Mouse (Mus musculus) forebrain, postnatal 0 days (tissue): Measurements from ENCODE around the gene Chd2. TPM values are rescaled to one million over a fixed set of nuclear protein-coding genes. Genes with fewer than 3 reads are reported as not detected.
A peak's percentile ranks its signal among the peaks of the same experiment; 100 is the strongest.

Source experiments
- ATAC-seq: fragments of 200-750 bp; cut with Nextera tagmentation; 2 replicates; pipeline ENCODE4 v1.8.0; 2017; ENCODE audit warnings: mild to moderate bottlenecking, moderate library complexity
- DNase-seq: peaks from one replicate; pipeline ENCODE4 v3.0.0-alpha.2; 2015
- H3K27ac ChIP-seq: fragments of 300-500 bp; sonication (generic); 2 replicates; pipeline ENCODE4 v1.5.1; 2014; ENCODE audit warnings: low read depth, mild to moderate bottlenecking, antibody characterized with exemption, low read length, moderate library complexity, mixed read lengths
- H3K27me3 ChIP-seq: fragments of 300-500 bp; sonication (generic); 2 replicates; pipeline ENCODE4 v1.6.1; 2014; ENCODE audit warnings: mild to moderate bottlenecking, low read length, mixed read lengths; ENCODE audit not compliant: insufficient read depth
- H3K36me3 ChIP-seq: fragments of 300-500 bp; sonication (generic); 2 replicates; pipeline ENCODE4 v1.6.1; 2014; ENCODE audit warnings: mild to moderate bottlenecking, moderate library complexity; ENCODE audit not compliant: insufficient read depth
- H3K4me1 ChIP-seq: fragments of 300-500 bp; sonication (generic); 2 replicates; pipeline ENCODE4 v1.6.1; 2014; ENCODE audit warnings: antibody characterized with exemption; ENCODE audit not compliant: insufficient read depth
- H3K4me2 ChIP-seq: fragments of 300-500 bp; sonication (generic); 2 replicates; pipeline ENCODE4 v1.6.1; 2014; ENCODE audit warnings: low read depth, mild to moderate bottlenecking, moderate library complexity
- H3K4me3 ChIP-seq: fragments of 300-500 bp; sonication (generic); 2 replicates; pipeline ENCODE4 v1.5.1; 2014; ENCODE audit warnings: low read depth, low read length, mixed read lengths
- H3K9ac ChIP-seq: fragments of 300-500 bp; sonication (generic); 2 replicates; pipeline ENCODE4 v1.6.1; 2014; ENCODE audit warnings: mild to moderate bottlenecking
- H3K9me3 ChIP-seq: fragments of 300-500 bp; sonication (generic); 2 replicates; pipeline ENCODE4 v1.6.1; 2016; ENCODE audit warnings: low read length
- CTCF ChIP-seq: sonication (generic); IDR thresholded peaks from 2 replicates; pipeline ENCODE4 v1.5.1; 2016; ENCODE audit warnings: antibody characterized with exemption, control low read depth, low read depth
- whole genome bisulfite sequencing: fragments of 180-500 bp; shearing (Covaris S2); extraction: QIAGEN DNeasy Blood & Tissue Kit; methylation state at CpG from one replicate; pipeline ENCODE4 v1.1.7; 2014; 5-methylcytosine and 5-hydroxymethylcytosine counted together
- polyA plus RNA-seq: library from polyadenylated mRNA; unstranded; fragments of >200 nt; fragmentation: Nextera tagmentation; extraction: Ambion mirVana; gene quantifications from 2 replicates; pipeline ENCODE4 v1.2.1, GENCODE M21; 2015
- total RNA-seq: library from RNA; depleted of rRNA; stranded (reverse); fragments of >200 nt; gene quantifications from 2 replicates; pipeline ENCODE4 v1.2.3, GENCODE M21; 2014

Gene Chd2
- total and polyA plus RNA-seq, 2 experiments from 2014 or later = 32.0 to 53.9 TPM

DNA sequence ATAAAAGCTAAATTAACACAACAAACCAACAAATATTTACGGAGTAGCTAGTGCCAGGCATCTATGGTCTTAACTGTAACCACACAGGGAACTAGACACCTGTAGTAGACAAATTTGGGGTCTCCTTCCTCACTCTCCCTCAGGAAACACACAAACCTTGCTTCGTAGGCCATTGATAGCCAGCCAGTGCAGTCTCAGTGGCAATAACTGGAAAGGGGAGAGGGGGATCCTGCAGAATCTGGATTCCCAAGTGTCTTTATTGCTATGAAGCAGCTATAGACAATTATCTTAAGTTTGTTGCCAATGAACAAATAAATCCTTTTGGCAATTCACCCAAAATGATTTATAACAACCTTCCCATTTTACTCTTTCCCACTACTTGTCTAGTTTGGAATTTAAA is 6.4 kb upstream of the Chd2 start:
- no peak for ATAC-seq
- TF ChIP-seq CTCF = no peak

DNA sequence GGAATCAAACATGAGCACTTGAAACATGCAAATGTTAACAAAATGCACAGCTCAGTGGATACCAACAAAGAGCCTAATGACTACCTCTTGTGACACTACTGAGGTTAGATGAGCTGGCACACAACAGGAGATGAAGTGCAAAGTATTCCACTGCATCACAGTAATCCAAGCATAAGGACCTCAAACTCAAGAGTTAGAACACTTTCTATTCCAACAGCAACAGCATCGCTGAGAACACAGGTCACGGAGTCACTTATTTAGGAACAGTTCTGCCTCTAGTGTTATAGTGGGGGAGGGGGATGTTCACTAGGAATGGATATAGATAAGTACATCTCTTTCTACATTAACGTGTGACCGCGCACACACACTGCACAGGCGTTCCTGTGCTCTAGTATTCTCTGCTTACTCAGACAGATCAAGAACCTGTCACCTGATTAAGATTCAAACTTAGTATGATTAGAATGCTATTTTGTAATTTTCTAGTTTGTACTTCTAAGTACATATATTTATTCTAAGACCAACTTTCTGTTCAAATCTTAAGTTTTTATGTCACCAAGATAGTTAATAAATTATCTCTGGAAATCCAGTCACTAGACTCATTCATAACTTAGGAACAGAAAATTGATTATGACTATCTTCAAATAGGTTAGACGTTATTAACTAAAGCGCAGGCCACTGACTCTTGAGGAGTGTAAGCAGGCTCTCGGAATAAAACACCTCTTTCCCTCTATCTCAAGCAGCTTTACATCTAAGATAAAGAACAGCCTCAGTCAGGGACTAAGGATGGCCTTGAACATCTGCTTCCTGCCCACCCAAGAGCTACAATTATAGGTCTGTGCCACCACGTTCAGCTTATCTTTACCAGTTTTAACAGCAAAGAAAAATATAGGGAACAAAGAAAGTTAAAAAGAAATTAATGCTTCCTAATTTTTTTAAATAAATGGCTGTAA is 5.2 kb upstream of the Chd2 start:
- WGBS = 56% methylated on average over 10 of the region's 10 CpGs
- peak overlapping the region; percentile 14 for H3K4me2 ChIP-seq

More for the DNA sequence above, 6.4 kb upstream of the Chd2 start:
- no peak overlapping the region for H3K4me3 ChIP-seq
- peaks cover 16% of the 10 kb centered on the region for H3K36me3 ChIP-seq
- H3K4me1 ChIP-seq = peaks cover 15% of the 10 kb centered on the region; the same call in 1 of the 2 replicates
- H3K27ac ChIP-seq = no peak overlapping the region
- WGBS = 64% methylated on average over 2 of the region's 2 CpGs
- H3K27me3 ChIP-seq = no peaks in the 10 kb centered on the region
- no peak for DNase-seq
- no peaks in the 10 kb centered on the region for H3K9me3 ChIP-seq
- H3K9ac ChIP-seq = no peak overlapping the region
- H3K4me2 ChIP-seq = no peak overlapping the region

DNA sequence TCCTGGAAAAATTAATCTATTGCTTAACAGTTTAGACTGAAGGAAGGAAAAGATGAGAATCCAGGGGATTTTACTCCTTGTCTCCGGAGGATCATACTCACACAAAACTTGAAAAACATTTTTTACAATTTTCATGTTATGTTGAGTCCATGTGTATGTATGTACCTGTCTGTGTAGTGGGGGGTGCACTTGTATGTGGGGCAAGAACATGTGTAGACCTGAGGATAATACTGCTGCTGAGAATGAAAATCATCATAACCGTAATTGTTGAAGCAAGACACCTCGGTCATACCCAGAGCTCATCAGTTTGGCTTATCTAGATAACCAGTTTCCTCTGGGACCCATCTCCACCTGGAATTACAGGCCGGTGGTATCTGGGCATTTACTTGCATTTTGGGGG is 3.4 kb upstream of the Chd2 start:
- no peak for TF ChIP-seq CTCF
- H3K4me3 ChIP-seq = no peak overlapping the region
- H3K4me1 ChIP-seq = peaks cover 3% of the 10 kb centered on the region; the same call in 1 of the 2 replicates
- DNase-seq = peak; percentile 6
- peaks cover 14% of the 10 kb centered on the region for H3K36me3 ChIP-seq
- no peaks in the 10 kb centered on the region for H3K27me3 ChIP-seq
- WGBS = 74% methylated on average over 4 of the region's 4 CpGs
- no peak overlapping the region for H3K4me2 ChIP-seq
- H3K27ac ChIP-seq = no peak overlapping the region
- H3K9me3 ChIP-seq = no peaks in the 10 kb centered on the region
- no peak overlapping the region for H3K9ac ChIP-seq
- ATAC-seq = no peak

More for the DNA sequence above, 5.2 kb upstream of the Chd2 start:
- H3K4me3 ChIP-seq = no peak overlapping the region
- no peaks in the 10 kb centered on the region for H3K27me3 ChIP-seq
- DNase-seq (no peak), ATAC-seq (no peak)
- peaks cover 6% of the 10 kb centered on the region; the same call in 1 of the 2 replicates for H3K4me1 ChIP-seq
- TF ChIP-seq CTCF = no peak
- H3K27ac ChIP-seq = no peak overlapping the region
- H3K36me3 ChIP-seq = peaks cover 14% of the 10 kb centered on the region
- no peaks in the 10 kb centered on the region for H3K9me3 ChIP-seq
- no peak overlapping the region for H3K9ac ChIP-seq

DNA sequence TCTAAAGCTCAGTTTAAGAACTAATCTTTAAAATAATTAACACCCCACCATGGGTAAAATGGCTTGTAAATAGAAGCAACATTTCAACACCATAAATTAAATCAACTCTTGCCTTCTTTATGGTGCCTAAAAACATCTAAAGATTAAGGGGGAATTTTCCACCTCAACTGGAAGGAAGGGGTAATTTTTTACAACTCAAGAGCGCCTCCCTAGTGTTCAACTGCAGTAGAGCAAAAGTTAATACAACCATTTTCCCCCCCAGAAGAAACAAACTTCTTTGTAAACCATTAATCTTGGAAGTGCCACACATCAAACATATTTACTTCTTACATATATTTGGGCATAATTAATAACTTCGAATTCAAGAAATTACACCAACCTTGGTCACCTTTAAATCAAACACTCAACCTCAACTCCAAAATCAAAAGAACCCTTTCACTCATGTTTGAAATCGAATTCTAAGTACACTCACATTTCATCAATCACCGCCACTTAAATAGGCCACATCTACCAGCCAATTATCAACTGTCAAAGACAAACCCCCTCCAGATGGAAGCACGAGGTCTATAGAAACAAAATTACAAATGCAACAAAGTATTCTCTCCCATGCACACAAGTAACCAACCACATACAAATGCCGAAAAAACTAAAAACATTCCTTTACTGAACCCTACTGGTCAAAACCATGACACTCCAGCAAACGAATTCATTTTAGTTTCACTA is 662 bp upstream of the Chd2 start:
- H3K27me3 ChIP-seq = no peaks in the 10 kb centered on the region
- peak overlapping the region; percentile 96 for H3K27ac ChIP-seq
- no peak overlapping the region; the same call in 1 of the 2 replicates for H3K9ac ChIP-seq
- 52% methylated on average over 7 of the region's 7 CpGs for WGBS
- no peak for DNase-seq
- H3K4me2 ChIP-seq = peak overlapping the region; percentile 53
- ATAC-seq = no peak
- peak overlapping the region; percentile 52 for H3K4me3 ChIP-seq
- H3K4me1 ChIP-seq = peaks cover 6% of the 10 kb centered on the region; the same call in 1 of the 2 replicates
- TF ChIP-seq CTCF = 0 out of 2 replicates have a peak, but pooled peaks have one; percentile 27
- H3K9me3 ChIP-seq = no peaks in the 10 kb centered on the region
- peaks cover 3% of the 10 kb centered on the region for H3K36me3 ChIP-seq

DNA sequence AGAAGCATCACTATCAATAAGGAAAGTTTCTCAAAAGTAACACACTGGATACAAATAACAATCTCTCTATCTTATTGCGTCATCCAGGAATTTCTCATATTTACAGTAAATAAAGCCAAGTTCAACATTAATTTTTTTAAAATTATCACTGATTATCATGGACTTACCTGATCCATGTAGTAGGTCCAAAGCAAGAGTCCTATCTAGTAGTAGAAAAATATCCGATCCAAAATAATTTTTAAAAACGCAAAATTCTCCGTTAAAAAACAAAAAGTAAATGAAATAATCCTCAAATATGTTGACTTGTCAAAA is 595 bp downstream of the Chd2 start:
- under 1% methylated on average over 4 of the region's 4 CpGs for WGBS
- peaks cover 11% of the 10 kb centered on the region for H3K4me1 ChIP-seq

DNA sequence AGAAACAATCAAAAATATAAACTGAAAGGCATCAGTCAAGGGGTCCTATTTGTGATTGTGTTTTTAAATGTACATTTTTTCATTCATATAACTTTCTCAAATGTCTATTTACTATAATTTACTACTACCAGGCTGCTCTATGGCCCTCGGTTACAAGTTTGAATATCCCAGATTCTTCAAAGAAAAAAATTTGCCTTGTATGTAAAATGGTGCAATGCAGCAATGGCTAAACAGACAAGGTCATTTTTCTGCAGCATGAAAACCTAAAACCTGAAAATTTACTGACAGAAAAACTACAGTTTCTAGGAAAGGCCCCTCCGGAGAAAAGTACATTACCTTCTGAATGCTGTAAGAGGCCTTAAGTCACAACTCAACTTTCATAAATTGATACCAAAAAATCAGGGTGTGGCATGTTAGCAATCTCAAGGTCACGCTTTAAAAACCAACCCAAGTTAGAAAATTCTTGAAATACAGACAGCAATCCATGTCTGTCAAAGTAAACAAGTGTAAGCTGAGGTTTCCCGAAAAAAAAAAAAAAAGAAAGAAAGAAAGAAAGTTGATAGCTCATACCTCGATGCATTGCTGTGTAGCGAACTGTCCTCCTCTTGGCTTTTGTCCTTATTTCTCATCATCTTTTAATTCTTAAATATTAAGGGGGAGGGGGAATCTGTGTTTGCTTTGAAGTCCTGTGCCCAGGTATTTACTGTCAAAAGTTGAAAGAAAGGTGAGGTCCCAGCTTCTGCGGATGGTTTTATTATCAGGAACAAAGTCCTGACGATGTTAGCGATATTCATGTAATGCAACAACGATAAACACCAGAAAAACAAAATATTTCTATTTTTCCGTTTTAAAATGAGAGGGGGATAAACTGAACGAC is 1.2 kb downstream of the Chd2 start:
- Histone ChIP-seq H3K4me2 (peak overlapping the region; percentile 53), H3K27ac (peak overlapping the region; percentile 78), H3K4me1 (peaks cover 11% of the 10 kb centered on the region), H3K9me3 (no peaks in the 10 kb centered on the region), H3K9ac (peak overlapping the region; percentile 61), H3K4me3 (peak overlapping the region; percentile 52), H3K27me3 (no peaks in the 10 kb centered on the region), H3K36me3 (peaks cover 3% of the 10 kb centered on the region; the same call in 1 of the 2 replicates)
- ATAC-seq = no peak
- peak; percentile 62 for DNase-seq
- no peak for TF ChIP-seq CTCF
- under 1% methylated on average over 12 of the region's 12 CpGs for WGBS

More for the DNA sequence above, 595 bp downstream of the Chd2 start:
- H3K4me2 ChIP-seq = peak overlapping the region; percentile 53
- peak overlapping the region; percentile 96 for H3K27ac ChIP-seq
- H3K4me3 ChIP-seq = peak overlapping the region; percentile 52
- peaks cover 3% of the 10 kb centered on the region; the same call in 1 of the 2 replicates for H3K36me3 ChIP-seq
- ATAC-seq (no peak), DNase-seq (no peak)
- peak overlapping the region; percentile 71 for H3K9ac ChIP-seq
- TF ChIP-seq CTCF = no peak
- no peaks in the 10 kb centered on the region for H3K9me3 ChIP-seq
- H3K27me3 ChIP-seq = no peaks in the 10 kb centered on the region
